Mouse (Mus musculus) left cerebral cortex, adult 11 months (tissue): ENCODE data around the gene Acbd4.

Source experiments
- DNase-seq: peaks from one replicate; pipeline ENCODE4 v3.0.0; 2022; ENCODE audit warnings: low spot score

The Acbd4 gene

GRCm38 (mm10) chr11:103142441-103143182 is 41.1 kb downstream of the Acbd4 start:
- DNase-seq: peak; percentile 89

GRCm38 (mm10) chr11:103144309-103145285 is 43.1 kb downstream of the Acbd4 start:
- DNase-seq: no peak

GRCm38 (mm10) chr11:103146386-103146785 is 44.9 kb downstream of the Acbd4 start:
- DNase-seq: no peak

GRCm38 (mm10) chr11:103147766-103148165 is 46.3 kb downstream of the Acbd4 start:
- no peak for DNase-seq

- no peak for DNase-seq
Measured at GRCm38 (mm10) chr11:103149771-103150170, 48.3 kb downstream of the Acbd4 start.

GRCm38 (mm10) chr11:103158621-103159478 is 57.4 kb downstream of the Acbd4 start:
- peak; percentile 81 for DNase-seq

- no peak for DNase-seq
Measured at GRCm38 (mm10) chr11:103160738-103161137, 59.3 kb downstream of the Acbd4 start.

- no peak for DNase-seq
Measured at GRCm38 (mm10) chr11:103161449-103161848, 60.0 kb downstream of the Acbd4 start.
